Mouse (Mus musculus): ENCODE data around the gene Ablim1.

The Ablim1 gene

GRCm38 (mm10) chr19:57100753-57101446 is 213.8 kb downstream of the Ablim1 start:
- in situ Hi-C loops (cut with MboI; ENCODE audit: unreplicated experiment in 2 of 2) = no loop called here

- in situ Hi-C loops (cut with MboI; ENCODE audit: unreplicated experiment in 2 of 2) = no loop called here
Measured at GRCm38 (mm10) chr19:57099986-57100385, 214.7 kb downstream of the Ablim1 start.

- in situ Hi-C loops (cut with MboI; ENCODE audit: unreplicated experiment in 2 of 2) = no loop called here
Measured at GRCm38 (mm10) chr19:57099094-57099357, 215.7 kb downstream of the Ablim1 start.

DNA sequence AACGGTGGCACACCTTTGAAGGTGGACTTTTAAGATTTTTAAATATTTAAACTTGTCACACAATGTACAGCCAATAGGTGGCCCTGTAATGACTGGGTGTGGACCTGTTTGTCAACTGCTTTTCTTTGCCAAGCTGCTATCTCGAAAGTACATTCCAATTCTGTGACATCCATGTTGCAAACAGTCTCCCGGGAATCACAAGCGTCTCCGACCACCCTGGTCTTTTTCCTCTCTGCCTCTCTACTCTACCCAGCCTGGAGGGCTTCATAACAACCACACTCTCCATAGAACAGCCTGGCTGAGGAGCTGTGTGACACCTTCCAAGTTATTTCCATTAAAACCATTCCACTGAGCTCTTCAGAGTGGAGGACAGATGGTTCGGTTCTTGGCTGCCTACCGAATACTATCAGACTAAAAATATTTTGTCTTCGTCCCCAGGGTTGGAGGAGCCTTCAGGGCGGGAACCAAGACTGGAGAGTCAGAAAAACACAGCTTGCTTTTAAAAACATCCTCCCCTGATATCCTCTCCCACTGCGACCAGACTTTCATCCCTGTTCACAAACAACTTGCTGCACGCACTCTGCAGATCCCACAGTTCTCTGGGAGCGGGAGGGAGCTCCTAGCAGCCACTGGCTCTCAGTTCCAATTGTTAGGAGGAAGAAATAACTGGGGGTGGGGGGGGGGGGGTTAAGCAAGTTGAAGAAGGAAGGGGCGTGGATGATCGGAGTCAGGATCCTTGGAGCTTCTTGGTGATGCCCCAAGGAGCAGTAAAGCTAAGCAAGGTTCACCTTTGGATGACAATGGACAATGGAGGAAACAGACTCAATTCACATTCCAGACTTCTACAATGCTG is 216.3 kb downstream of the Ablim1 start:
- in situ Hi-C loops (cut with MboI; ENCODE audit: unreplicated experiment in 2 of 2) = no loop called here

- in situ Hi-C loops (cut with MboI; ENCODE audit: unreplicated experiment in 2 of 2) = no loop called here
Measured at GRCm38 (mm10) chr19:57095340-57095739, 219.4 kb downstream of the Ablim1 start.

DNA sequence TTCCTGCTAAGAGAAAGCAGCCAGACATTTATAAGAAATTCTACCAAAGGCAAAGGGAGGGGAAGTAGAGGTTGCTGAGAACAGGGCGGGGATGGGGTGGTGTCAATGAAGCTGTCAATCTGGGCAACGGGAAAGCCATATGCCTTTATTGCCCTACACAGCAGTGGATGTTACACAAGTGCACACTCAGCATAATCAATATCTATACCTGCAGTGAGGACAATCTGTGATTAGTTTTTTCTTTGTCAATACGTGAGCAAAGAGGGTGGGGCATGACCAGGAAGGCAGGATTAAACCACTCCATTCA is 221.1 kb downstream of the Ablim1 start:
- in situ Hi-C loops (cut with MboI; ENCODE audit: unreplicated experiment in 2 of 2) = no loop called here

- in situ Hi-C loops (cut with MboI; ENCODE audit: unreplicated experiment in 2 of 2) = no loop called here
Measured at GRCm38 (mm10) chr19:57092958-57093697, 221.6 kb downstream of the Ablim1 start.

GRCm38 (mm10) chr19:57091278-57091677 is 223.4 kb downstream of the Ablim1 start:
- in situ Hi-C loops (cut with MboI; ENCODE audit: unreplicated experiment in 2 of 2) = no loop called here

GRCm38 (mm10) chr19:57088804-57089369 is 225.8 kb downstream of the Ablim1 start:
- in situ Hi-C loops (cut with MboI; ENCODE audit: unreplicated experiment in 2 of 2) = no loop called here

DNA sequence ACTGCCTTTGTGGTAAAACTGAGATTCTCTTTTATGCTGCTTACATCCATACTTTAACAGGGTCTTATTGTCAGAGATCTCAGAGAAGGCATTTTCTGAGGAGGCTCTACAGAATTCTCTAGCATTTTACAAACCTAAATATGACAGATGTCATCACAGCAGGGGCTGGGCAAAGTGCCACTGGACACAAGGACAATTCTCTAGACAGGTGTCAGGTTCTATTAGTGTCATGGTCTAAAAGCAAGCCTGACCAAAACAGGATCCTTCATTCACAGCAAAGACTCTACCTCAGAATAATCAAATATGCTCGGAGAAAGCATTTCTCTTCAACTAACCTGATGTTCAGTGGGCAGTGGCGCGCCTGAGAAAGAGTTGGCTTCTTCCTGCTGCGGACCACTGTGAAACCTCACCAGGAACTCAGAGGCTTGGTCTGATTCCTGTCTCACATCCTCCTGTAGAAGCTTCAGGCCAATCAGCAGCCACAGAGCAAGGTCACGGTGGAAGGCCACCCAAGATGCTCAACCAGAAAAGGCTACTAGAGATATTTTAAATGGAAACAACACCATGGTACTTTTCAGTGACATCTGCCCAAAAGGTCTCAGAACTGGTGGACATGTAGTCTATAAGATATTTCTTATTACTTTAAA is 230.1 kb downstream of the Ablim1 start:
- in situ Hi-C loops (cut with MboI; ENCODE audit: unreplicated experiment in 2 of 2) = no loop called here

- in situ Hi-C loops (cut with MboI; ENCODE audit: unreplicated experiment in 2 of 2) = no loop called here
Measured at GRCm38 (mm10) chr19:57083887-57084286, 230.8 kb downstream of the Ablim1 start.

GRCm38 (mm10) chr19:57083183-57083555 is 231.6 kb downstream of the Ablim1 start:
- in situ Hi-C loops (cut with MboI; ENCODE audit: unreplicated experiment in 2 of 2) = no loop called here

- in situ Hi-C loops (cut with MboI; ENCODE audit: unreplicated experiment in 2 of 2) = no loop called here
Measured at GRCm38 (mm10) chr19:57082454-57083182, 232.1 kb downstream of the Ablim1 start.

DNA sequence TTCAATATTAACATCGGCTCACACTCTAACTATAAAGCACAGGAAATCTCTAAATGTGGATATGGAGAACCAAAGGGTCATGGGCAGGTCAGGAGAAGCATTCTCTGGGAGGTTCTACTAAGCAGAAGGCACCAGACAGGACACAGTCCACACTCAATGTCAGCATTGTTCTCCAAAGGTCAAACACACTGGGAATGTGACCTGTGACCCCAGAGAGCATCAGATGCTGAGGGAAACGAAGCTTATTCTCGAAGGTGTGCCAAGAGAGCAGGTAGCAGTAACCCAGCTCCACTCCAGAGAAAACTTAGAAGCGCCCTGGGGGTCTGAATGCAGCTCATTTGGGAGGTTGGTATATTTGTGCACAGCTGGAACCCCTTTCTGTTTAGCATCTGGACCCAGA is 233.2 kb downstream of the Ablim1 start:
- in situ Hi-C loops (cut with MboI; ENCODE audit: unreplicated experiment in 2 of 2) = no loop called here

GRCm38 (mm10) chr19:57079606-57079981 is 235.1 kb downstream of the Ablim1 start:
- in situ Hi-C loops (cut with MboI; ENCODE audit: unreplicated experiment in 2 of 2) = no loop called here

DNA sequence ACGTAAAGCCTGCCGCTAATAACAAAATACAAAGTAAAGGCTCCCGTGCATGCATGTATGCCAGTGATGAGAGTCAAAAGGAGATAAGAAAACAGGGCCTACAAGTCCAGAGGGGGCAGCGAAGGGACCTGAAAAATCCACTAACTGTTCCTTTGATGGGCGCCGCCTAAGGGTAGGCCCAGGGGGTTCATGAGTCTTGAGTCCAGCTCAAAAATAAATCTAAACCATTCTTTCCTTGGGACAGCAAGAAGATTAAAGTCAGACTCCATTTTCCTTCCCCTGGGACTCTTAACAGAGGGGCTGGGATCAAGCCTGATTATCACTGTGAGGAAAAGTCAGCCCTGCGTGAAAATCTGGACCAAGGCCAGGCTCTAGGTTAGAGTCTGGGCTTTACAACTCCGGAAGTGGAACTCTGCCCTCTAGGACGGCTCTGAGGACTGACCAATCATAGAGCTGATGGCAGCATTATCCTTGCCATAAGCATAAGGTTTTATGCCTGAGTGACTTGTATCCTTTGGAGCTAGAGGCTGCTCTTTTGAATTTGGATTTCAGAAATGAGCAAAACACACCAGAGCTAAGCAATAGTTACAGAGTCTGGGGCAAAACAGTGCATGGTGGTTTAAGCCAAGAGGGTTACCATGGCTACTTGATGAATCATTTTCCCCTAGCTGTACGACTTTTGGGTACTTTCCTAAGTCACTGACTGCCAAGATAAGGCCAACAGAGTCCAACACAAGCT is 235.7 kb downstream of the Ablim1 start:
- in situ Hi-C loops (cut with MboI; ENCODE audit: unreplicated experiment in 2 of 2) = no loop called here

DNA sequence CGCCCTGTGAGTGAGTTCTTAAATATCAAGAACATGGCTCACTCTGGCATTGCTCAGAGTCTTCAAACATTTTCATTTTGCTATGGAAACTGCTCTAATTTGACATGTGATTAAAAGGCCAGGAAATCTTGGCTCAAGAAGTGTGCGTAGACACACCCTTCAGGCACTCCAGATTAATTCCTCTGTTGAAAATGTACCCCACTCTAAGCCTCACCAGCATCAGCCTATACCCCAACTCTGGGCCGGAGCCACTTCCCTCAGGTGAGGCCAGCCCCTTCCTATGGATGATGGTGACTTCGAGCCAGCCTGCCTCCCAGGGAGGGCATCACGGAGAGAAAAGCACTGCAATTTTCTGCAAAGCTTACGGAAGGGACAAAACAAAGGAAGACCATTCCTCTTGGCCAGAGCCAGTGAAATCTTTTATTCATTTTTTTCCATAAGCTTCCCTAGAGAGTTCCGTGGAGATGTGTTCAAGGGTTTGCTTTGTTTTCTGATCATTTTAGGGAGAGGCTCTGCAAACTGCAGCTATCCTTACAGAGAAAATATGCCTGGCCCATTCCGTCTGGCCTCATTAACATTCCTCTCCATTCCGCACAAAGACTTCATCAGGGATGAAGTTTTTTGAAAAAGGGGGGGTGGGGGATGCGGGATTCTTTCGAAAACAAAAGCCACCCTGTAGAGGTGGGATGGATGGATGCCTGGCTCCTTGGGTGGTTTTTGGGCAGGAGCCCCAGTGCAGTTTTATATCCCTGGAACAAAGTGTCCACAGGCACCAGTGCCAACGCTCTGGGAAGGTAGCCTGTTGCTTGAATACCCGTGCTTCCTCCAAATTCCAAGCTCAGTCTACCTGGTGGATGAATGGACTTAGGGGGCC is 236.7 kb downstream of the Ablim1 start:
- in situ Hi-C loops (cut with MboI; ENCODE audit: unreplicated experiment in 2 of 2) = no loop called here

DNA sequence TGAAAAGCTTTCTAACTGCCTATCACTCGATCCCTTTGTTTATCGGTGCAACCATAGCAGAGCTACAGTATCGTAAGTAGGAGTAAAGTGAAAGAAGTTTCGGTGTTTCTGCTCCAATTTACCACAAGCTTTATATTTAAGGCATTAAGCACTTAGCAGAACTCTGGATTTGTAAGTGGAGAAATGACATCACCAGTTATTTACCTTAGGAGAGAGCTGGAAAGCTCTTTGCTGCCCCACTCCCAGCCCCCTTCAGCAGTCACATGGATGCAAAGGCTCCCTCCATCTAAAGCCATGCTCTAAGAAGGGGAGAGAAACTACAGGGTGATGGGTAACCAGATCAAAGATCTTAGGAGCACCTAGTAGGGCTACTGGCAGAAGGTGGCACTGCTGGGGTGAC is 241.3 kb downstream of the Ablim1 start:
- in situ Hi-C loops (cut with MboI; ENCODE audit: unreplicated experiment in 2 of 2) = no loop called here

DNA sequence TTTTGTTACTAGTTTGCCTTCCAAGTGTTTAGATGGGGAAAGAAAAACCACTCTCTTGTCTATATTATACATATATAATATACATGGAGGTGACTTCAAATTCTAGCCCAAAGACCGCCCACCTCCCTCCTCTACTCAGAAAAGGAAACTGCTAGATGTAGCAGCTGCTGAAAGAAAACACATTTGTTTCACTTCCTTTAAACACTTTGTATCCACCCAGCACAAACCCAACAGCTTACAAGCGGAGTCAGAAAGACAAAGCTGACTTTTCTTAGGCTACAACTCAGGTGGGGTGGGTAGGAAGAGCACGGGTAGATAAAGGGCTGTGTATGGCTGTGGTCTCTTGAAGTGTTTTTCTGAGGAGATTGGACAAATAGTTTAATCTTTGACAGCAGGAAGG is 242.0 kb downstream of the Ablim1 start:
- in situ Hi-C loops (cut with MboI; ENCODE audit: unreplicated experiment in 2 of 2) = no loop called here

Data from v-Abl transformed pro-B cells (cell line).